Mouse (Mus musculus) neural tube, embryonic 12.5 days (tissue): ENCODE results near the gene Eya4. TPM values are rescaled to one million over a fixed set of nuclear protein-coding genes. Genes with fewer than 3 reads are reported as not detected.

Experiments used
- ATAC-seq: fragments of 200-750 bp; cut with Nextera tagmentation; 2 replicates; pipeline ENCODE4 v1.8.0; 2017; ENCODE audit warnings: low read depth, mild to moderate bottlenecking, moderate TSS enrichment, moderate library complexity; ENCODE audit not compliant: low FRiP score
- H3K27ac ChIP-seq: fragments of 300-500 bp; sonication (generic); 2 replicates; pipeline ENCODE4 v1.5.1; 2016
- H3K27me3 ChIP-seq: fragments of 300-500 bp; sonication (generic); replicated peaks from 2 replicates; pipeline ENCODE4 v1.6.1; 2016; ENCODE audit warnings: mild to moderate bottlenecking
- H3K36me3 ChIP-seq: fragments of 300-500 bp; sonication (generic); 2 replicates; pipeline ENCODE4 v1.6.1; 2016; ENCODE audit warnings: mild to moderate bottlenecking
- H3K4me1 ChIP-seq: fragments of 300-500 bp; sonication (generic); 2 replicates; pipeline ENCODE4 v1.6.1; 2016
- H3K4me2 ChIP-seq: fragments of 300-500 bp; sonication (generic); replicated peaks from 2 replicates; pipeline ENCODE4 v1.6.1; 2016; ENCODE audit warnings: mild to moderate bottlenecking
- H3K4me3 ChIP-seq: fragments of 300-500 bp; sonication (generic); 2 replicates; pipeline ENCODE4 v1.5.1; 2016
- H3K9ac ChIP-seq: fragments of 300-500 bp; sonication (generic); 2 replicates; pipeline ENCODE4 v1.6.1; 2016; ENCODE audit warnings: mild to moderate bottlenecking
- H3K9me3 ChIP-seq: fragments of 300-500 bp; sonication (generic); 2 replicates; pipeline ENCODE4 v1.6.1; 2016; ENCODE audit warnings: mild to moderate bottlenecking
- WGBS: fragments of 180-500 bp; shearing (Covaris S2); methylation state at CpG from one replicate; pipeline ENCODE4 v1.1.7; 2016; 5-methylcytosine and 5-hydroxymethylcytosine counted together
- polyA plus RNA-seq: library from polyadenylated mRNA; unstranded; fragments of >200 nt; fragmentation: Nextera tagmentation; extraction: Ambion mirVana; gene quantifications from 2 replicates; pipeline ENCODE4 v1.2.1, GENCODE M21; 2016

Gene Eya4
- polyA plus RNA-seq, 1 experiment from 2014 or later: 3.2 TPM

GRCm38 (mm10) chr10:23080749-23081547 lies 269.6 kb downstream of the Eya4 start:
- peak; percentile 64 for ATAC-seq
- WGBS: 34% methylated on average over 24 of the region's 24 CpGs
- Histone ChIP-seq H3K27ac (no peak overlapping the region), H3K9ac (no peak overlapping the region), H3K27me3 (no peaks in the 10 kb centered on the region), H3K4me2 (0 out of 2 replicates have a peak overlapping the region, but pooled peaks have one; percentile 5), H3K4me3 (no peak overlapping the region), H3K9me3 (no peaks in the 10 kb centered on the region), H3K36me3 (no peaks in the 10 kb centered on the region), H3K4me1 (no peaks in the 10 kb centered on the region)

DNA sequence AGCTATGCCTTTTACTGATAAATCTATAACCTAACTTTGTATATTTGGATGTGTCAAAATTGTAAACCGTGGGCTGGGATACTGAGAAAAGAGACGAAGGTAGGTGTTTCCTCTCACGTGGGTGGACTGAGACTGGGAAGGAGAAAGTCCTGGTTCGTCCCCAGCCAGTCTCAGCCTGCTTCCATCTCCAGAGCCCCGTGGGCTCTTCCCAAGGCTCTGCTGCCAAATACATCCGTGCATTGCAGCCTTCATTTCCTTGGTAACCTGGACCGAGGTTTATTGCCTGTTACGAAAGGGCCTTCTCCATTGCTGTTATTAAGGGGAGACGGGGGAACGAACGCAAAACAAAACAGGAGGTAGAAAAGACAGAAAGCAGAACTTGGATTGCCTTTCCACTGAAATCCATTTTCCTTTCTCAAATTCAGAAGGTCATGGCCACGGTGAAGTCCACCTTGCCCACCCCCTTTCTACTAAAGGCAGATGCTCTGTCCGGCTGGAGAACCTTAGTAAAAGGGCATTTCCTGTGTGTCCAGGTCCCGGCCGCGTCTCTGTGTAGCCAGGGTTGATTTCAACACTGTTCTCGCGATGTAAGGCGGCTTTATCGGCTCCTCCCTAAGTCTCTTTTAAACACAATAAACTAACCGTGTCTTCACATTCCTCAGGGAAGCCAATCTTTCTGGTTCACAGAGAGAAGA lies 273.7 kb downstream of the Eya4 start:
- Histone ChIP-seq H3K27ac (no peak overlapping the region), H3K9me3 (no peaks in the 10 kb centered on the region), H3K27me3 (no peaks in the 10 kb centered on the region), H3K4me3 (peak overlapping the region; percentile 19; the same call in 1 of the 2 replicates), H3K9ac (0 out of 2 replicates have a peak overlapping the region, but pooled peaks have one; percentile 0), H3K4me2 (peak overlapping the region; percentile 51), H3K4me1 (no peaks in the 10 kb centered on the region), H3K36me3 (no peaks in the 10 kb centered on the region)
- WGBS: 35% methylated on average over 21 of the region's 21 CpGs
- 0 out of 2 replicates have a peak, but pooled peaks have one; percentile 37 for ATAC-seq

DNA sequence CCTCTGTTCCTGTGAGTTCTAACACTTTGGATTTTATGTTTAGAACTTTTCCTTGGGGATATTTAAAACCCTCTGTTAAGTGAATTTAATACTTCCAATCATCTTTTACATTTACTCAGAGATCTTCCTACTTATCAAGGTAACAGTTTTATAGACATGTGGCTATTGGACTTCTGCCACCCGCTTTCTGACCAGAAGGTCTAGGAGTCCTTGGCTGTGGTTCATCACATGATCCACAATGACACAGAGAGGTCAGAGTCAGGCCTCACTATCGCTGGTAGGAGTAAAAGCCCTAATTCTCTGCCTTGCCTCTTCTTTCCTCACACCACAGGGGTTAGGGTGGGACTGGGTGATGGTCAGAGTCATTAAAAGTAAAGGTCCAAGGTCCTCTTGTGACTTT lies 277.2 kb downstream of the Eya4 start:
- H3K36me3 ChIP-seq: no peaks in the 10 kb centered on the region

DNA sequence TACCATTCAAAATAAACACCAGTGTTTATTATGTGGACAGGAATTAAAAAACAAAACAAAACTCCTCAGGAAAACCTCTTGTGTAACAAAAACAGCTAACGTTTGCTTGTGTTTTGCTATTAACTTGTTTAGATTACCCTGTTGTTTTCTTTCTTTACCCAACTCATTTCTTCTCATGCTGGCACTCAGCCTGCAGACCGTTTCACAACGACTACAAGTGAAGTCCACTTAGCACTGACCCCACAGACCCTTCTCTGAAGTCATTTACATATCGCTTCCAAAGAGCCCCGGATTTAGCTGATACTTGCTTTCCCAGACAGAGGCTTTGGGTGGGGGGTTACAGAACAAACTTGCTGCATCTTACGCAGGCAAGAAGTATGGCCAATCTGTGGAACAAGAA lies 286.9 kb downstream of the Eya4 start:
- Histone ChIP-seq H3K27me3 (no peaks in the 10 kb centered on the region), H3K36me3 (no peaks in the 10 kb centered on the region), H3K9me3 (no peaks in the 10 kb centered on the region), H3K4me1 (no peaks in the 10 kb centered on the region), H3K4me3 (no peak overlapping the region), H3K27ac (no peak overlapping the region), H3K4me2 (no peak overlapping the region), H3K9ac (no peak overlapping the region)
- 64% methylated on average over 6 of the region's 6 CpGs for WGBS
- ATAC-seq: no peak

More for the DNA sequence above, 277.2 kb downstream of the Eya4 start:
- no peak overlapping the region for H3K4me3 ChIP-seq
- H3K4me1 ChIP-seq: no peaks in the 10 kb centered on the region
- no peak overlapping the region for H3K4me2 ChIP-seq
- H3K27ac ChIP-seq: no peak overlapping the region
- 63% methylated on average over 2 of the region's 2 CpGs for WGBS
- no peaks in the 10 kb centered on the region for H3K9me3 ChIP-seq
- H3K27me3 ChIP-seq: no peaks in the 10 kb centered on the region
- no peak for ATAC-seq
- H3K9ac ChIP-seq: no peak overlapping the region

- no peak overlapping the region for H3K4me2 ChIP-seq
Observed at GRCm38 (mm10) chr10:23062719-23063118, 287.9 kb downstream of the Eya4 start.

GRCm38 (mm10) chr10:23060694-23061060 lies 289.9 kb downstream of the Eya4 start:
- 81% methylated on average over 3 of the region's 3 CpGs for WGBS
- Histone ChIP-seq H3K9me3 (no peaks in the 10 kb centered on the region), H3K36me3 (no peaks in the 10 kb centered on the region), H3K27ac (no peak overlapping the region), H3K4me2 (no peak overlapping the region), H3K9ac (no peak overlapping the region), H3K27me3 (no peaks in the 10 kb centered on the region), H3K4me3 (no peak overlapping the region), H3K4me1 (no peaks in the 10 kb centered on the region)
- ATAC-seq: no peak

More at GRCm38 (mm10) chr10:23062719-23063118, 287.9 kb downstream of the Eya4 start:
- Histone ChIP-seq H3K9ac (no peak overlapping the region), H3K27me3 (no peaks in the 10 kb centered on the region), H3K4me1 (no peaks in the 10 kb centered on the region), H3K36me3 (no peaks in the 10 kb centered on the region), H3K9me3 (no peaks in the 10 kb centered on the region), H3K27ac (no peak overlapping the region), H3K4me3 (no peak overlapping the region)
- 84% methylated on average over 5 of the region's 5 CpGs for WGBS
- no peak for ATAC-seq

DNA sequence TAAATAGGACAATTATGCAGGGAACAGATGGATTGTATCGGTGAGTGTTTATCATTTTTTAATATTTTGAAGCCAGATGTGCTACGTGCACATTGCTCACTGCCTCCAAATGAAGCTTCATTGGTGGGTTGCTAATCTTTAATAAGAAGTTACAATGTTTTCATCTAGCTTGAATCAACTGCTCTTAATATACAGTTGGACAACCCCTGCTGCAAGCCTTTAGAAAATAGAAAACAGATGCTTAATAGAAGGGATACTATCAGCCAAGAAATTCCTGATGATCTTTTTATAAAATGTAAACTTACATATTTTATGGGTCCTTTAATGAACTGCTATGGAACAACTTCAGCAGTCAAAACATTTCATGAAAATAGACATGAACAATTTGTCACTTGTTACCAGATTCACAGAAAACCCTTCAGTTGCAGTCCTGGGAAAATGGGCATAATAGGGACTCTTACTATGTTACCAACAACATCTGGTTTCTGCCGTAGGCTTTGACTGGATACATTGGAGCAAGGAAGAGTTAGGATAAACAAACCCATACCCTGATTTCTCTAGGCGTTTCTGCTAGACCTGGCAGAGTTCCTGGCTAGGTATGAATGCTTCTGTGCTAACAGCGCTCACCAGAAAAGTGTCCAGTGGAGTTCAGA lies 290.4 kb downstream of the Eya4 start:
- Histone ChIP-seq H3K9ac (no peak overlapping the region), H3K4me2 (no peak overlapping the region), H3K27me3 (no peaks in the 10 kb centered on the region), H3K36me3 (no peaks in the 10 kb centered on the region), H3K4me1 (no peaks in the 10 kb centered on the region), H3K4me3 (no peak overlapping the region), H3K27ac (no peak overlapping the region), H3K9me3 (no peaks in the 10 kb centered on the region)
- 82% methylated on average over 5 of the region's 5 CpGs for WGBS
- no peak for ATAC-seq

DNA sequence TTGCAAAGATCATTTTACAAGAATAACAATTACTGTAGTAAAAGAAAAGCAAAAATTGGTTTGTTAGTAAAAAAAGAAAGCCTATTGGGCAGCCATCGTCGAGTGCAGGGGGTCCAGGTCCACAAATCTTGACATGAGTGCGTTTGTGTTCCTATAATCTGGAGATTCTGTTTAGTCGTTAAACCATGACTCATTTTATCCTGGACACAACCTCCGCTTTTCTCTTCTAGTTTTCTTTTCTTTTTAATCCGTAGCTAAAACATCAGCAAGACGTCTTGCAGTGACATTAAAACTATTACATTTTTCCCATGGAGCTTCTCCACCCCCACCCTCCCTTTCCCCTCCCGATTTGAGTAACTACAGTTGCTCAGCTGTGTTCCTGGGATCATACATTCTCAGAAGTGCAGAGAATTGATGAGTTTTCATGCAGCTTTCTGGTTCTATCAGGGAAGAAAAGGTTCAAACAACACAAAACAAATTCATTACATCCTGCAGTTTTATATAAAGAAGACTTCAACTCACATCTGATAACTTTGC lies 297.1 kb downstream of the Eya4 start:
- Histone ChIP-seq H3K4me3 (no peak overlapping the region), H3K36me3 (no peaks in the 10 kb centered on the region), H3K27me3 (no peaks in the 10 kb centered on the region), H3K4me2 (no peak overlapping the region), H3K9me3 (no peaks in the 10 kb centered on the region), H3K4me1 (no peaks in the 10 kb centered on the region), H3K27ac (no peak overlapping the region), H3K9ac (no peak overlapping the region)
- 81% methylated on average over 8 of the region's 8 CpGs for WGBS
- no peak for ATAC-seq
